Mouse (Mus musculus): ENCODE results near the gene Ppp1cc.

GRCm38 (mm10) chr5:122224291-122224690, 66.2 kb downstream of the Ppp1cc start:
- TF ChIP-seq CTCF (IDR thresholded peaks at IDR 0.05; ENCODE audit: low read depth) (no peak), EP300 (IDR thresholded peaks at IDR 0.05; ENCODE audit: low read depth) (no peak)
